Mouse (Mus musculus): ENCODE measurements around the gene Gm40193. TPM values are rescaled to one million over a fixed set of nuclear protein-coding genes. Genes with fewer than 3 reads are reported as not detected.

Gene Gm40193
- polyA plus RNA-seq, 1 experiment from 2014 or later = not detected

DNA sequence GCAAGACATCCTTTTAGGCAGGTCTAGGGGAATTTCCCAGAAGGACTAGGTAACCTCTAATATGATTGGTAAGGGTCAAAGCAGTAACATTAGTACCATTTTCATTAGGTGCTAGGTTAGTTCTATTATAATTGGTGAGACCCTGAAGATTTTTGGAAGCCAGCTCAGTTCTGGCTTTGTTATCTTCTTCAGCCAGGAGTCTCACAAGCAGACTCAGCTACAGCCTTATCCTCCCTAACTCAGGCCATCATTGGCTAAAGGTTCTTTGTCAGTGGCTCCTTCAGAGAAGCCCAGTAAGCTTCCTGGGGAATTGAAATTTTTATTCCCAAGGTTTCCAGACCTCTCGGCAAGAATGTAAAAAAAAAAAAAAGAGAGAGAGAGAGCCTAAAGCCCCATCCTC lies 14.3 kb downstream of the Gm40193 start:
- Histone ChIP-seq H3K9me3 (no peaks in the 10 kb centered on the region), H3K27me3 (replicated peaks) (0 out of 2 replicates have a peak, but pooled peaks cover 12% of the 10 kb centered on the region), H3K27ac (replicated peaks) (no peak overlapping the region), H3K4me1 (peaks cover 15% of the 10 kb centered on the region), H3K9ac (no peak overlapping the region), H3K36me3 (no peaks in the 10 kb centered on the region), H3K4me3 (no peak overlapping the region), H3K4me2 (no peak overlapping the region)
- 68% methylated on average over 1 of the region's 1 CpGs for WGBS
- ATAC-seq (ENCODE audit: extremely low read depth, insufficient number of reproducible peaks, low FRiP score, low TSS enrichment) = no peak

DNA sequence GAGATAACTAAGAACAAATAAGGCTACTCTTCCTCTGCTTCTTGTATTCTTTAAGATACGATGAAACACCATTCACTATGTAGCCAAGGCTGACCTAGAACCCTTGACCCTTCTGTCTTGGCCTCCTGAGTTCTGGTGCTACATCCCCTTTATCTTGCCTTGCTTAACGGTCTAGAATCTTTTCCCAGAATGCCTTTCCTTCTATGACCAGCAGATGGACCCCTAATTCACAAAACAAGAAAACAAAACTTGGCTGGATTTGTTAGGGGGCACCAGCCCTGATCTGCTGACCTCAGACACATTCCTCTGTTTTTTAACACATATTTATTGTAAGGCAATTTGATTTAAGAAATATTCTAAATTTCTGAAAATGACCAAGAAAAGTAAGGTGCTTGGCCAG lies 16.4 kb downstream of the Gm40193 start:
- no peak overlapping the region for H3K27ac ChIP-seq (replicated peaks)
- no peaks in the 10 kb centered on the region for H3K9me3 ChIP-seq
- 17% methylated on average over 2 of the region's 2 CpGs for WGBS
- H3K4me3 ChIP-seq = no peak overlapping the region
- 0 out of 2 replicates have a peak, but pooled peaks cover 12% of the 10 kb centered on the region for H3K27me3 ChIP-seq (replicated peaks)
- peaks cover 15% of the 10 kb centered on the region for H3K4me1 ChIP-seq
- no peak overlapping the region for H3K4me2 ChIP-seq
- no peaks in the 10 kb centered on the region for H3K36me3 ChIP-seq
- H3K9ac ChIP-seq = no peak overlapping the region
- no peak for ATAC-seq (ENCODE audit: extremely low read depth, insufficient number of reproducible peaks, low FRiP score, low TSS enrichment)

DNA sequence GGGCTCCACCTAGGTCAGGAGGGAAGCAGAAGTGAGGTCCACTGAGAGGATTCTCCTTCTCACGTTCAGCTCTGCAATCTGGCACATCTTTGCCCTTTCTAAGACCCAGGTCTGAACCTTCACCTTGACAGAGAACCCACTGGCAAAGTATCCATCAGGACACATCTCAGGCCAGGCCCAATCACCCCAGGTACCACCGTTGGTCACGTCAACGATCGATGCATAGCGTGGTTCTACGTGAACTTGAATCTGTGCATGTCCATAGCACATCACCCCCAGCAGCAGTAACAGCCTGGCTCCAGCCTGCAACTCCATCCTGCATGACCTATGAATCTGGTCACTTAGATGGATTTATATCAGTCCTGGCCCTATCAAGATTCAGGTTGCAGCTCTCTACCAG lies 18.5 kb downstream of the Gm40193 start, which contains the start of gene Vmo1:
TSS of gene Vmo1 (minus strand) at position 329 of the 400 bp plus-strand sequence.
- H3K27ac ChIP-seq (replicated peaks) = no peak within 1 kb of the TSS
- ATAC-seq (ENCODE audit: extremely low read depth, insufficient number of reproducible peaks, low FRiP score, low TSS enrichment) = no peak
- peaks cover 9% of the 10 kb centered on the region for H3K4me1 ChIP-seq
- WGBS = 83% methylated on average over 7 of the region's 7 CpGs
- H3K36me3 ChIP-seq = no peaks in the 10 kb centered on the region
- no peak within 1 kb of the TSS for H3K4me2 ChIP-seq
- H3K9me3 ChIP-seq = no peaks in the 10 kb centered on the region
- H3K9ac ChIP-seq = no peak within 1 kb of the TSS; the same call in 1 of the 2 replicates
- peaks cover 21% of the 10 kb centered on the region for H3K27me3 ChIP-seq (replicated peaks)
- H3K4me3 ChIP-seq = no peak within 1 kb of the TSS

DNA sequence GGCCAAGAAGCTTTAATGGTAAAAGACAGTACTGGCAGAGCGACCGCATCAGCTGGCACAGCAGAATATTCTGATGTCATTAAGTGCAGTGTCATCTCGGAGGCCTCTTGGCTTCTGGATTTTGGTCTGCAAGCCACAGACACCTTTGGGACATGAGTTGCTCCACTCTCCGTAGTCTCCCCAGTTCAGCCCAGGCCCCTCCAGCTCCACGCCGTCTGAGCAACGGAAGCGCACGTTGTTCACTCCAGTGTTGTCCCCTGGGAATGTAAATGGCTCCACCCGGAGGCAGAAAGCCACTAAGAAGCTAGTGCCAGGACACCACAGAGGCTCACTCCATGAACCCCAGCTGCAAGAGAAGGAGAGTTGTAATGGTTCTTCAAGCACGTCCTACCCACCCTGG lies 19.2 kb downstream of the Gm40193 start:
- 54% methylated on average over 11 of the region's 11 CpGs for WGBS
- Histone ChIP-seq H3K27me3 (replicated peaks) (peaks cover 23% of the 10 kb centered on the region), H3K9ac (no peak overlapping the region), H3K9me3 (no peaks in the 10 kb centered on the region), H3K36me3 (no peaks in the 10 kb centered on the region), H3K27ac (replicated peaks) (no peak overlapping the region), H3K4me2 (no peak overlapping the region), H3K4me1 (peaks cover 9% of the 10 kb centered on the region; the same call in 1 of the 2 replicates), H3K4me3 (no peak overlapping the region)
- ATAC-seq (ENCODE audit: extremely low read depth, insufficient number of reproducible peaks, low FRiP score, low TSS enrichment) = no peak

DNA sequence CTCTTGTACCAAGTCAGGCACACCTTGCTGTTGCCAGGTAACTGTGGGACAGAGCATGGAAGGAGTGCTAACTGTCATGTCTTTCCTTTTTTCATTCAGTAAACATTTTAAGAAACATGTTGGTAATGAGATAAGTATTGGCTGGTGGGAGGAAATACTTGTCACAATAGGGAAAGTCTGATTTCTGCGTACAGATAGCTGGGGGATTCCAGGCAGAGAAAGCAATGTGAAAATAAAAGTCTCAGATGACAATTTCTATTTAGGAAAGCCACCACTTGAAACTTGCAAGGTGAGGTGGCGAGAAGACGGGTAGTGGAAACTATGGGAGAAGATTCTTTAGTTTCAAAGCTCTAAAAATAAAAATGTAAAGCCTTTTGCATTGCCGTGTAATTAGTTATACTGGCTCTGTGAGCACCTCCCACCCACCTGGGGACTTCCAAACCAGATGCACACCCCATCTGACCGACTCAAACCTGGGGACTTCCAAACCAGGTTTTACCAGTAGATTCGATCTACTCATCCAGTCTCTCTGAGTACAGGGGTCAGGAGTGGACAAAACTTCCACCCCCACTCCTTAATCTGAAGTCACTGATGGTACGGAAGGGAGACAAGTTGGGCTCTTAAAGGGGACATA lies 19.9 kb downstream of the Gm40193 start:
- 65% methylated on average over 7 of the region's 7 CpGs for WGBS
- peaks cover 9% of the 10 kb centered on the region; the same call in 1 of the 2 replicates for H3K4me1 ChIP-seq

DNA sequence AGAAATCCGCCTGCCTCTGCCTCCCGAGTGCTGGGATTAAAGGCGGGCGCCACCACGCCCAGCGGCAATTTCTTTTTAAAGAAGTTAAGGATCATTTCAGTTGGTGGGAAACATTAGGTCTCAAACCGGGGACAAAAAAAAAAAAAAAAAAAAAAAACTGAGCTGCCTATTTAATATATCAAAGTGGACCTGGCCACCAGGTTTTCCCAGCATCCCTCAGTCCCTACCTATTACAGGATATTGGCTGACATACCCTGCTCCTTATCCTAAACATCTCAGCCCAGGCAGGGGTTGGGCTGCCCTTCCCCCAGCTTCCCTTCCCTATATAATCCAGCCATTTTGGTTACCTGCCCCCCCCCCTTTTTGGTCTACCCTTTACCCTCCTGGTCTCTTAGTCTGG lies 20.9 kb downstream of the Gm40193 start:
- H3K27me3 ChIP-seq (replicated peaks) = peaks cover 34% of the 10 kb centered on the region
- no peaks in the 10 kb centered on the region for H3K9me3 ChIP-seq
- no peak overlapping the region for H3K4me2 ChIP-seq
- no peak overlapping the region for H3K9ac ChIP-seq
- no peak overlapping the region for H3K27ac ChIP-seq (replicated peaks)
- WGBS = 85% methylated on average over 7 of the region's 7 CpGs
- H3K4me1 ChIP-seq = peaks cover 9% of the 10 kb centered on the region; the same call in 1 of the 2 replicates
- no peak overlapping the region for H3K4me3 ChIP-seq
- H3K36me3 ChIP-seq = no peaks in the 10 kb centered on the region
- ATAC-seq (ENCODE audit: extremely low read depth, insufficient number of reproducible peaks, low FRiP score, low TSS enrichment) = no peak

More for the DNA sequence above, 19.9 kb downstream of the Gm40193 start:
- H3K9me3 ChIP-seq = no peaks in the 10 kb centered on the region
- H3K9ac ChIP-seq = no peak overlapping the region
- no peak overlapping the region for H3K27ac ChIP-seq (replicated peaks)
- no peak overlapping the region for H3K4me2 ChIP-seq
- ATAC-seq (ENCODE audit: extremely low read depth, insufficient number of reproducible peaks, low FRiP score, low TSS enrichment) = no peak
- no peak overlapping the region for H3K4me3 ChIP-seq
- no peaks in the 10 kb centered on the region for H3K36me3 ChIP-seq
- H3K27me3 ChIP-seq (replicated peaks) = peaks cover 30% of the 10 kb centered on the region

DNA sequence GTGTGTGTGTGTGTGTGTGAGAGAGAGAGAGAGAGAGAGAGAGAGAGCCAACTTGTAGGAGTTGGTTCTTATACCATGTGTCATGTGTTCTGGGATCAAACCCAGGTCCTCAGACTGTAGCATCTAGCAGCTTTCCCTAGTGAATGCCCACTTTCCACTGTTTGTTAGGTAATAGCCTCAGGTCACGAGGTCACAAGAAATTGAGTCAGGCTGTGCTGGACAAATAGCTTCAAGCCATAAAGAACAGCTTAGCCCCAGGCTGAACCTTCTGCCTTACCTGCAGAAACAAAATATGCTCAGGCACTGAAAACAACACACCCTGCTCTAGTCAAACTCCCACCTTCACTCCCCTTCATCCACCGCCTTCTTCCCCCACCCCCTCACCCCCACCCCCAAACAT lies 21.5 kb downstream of the Gm40193 start:
- Histone ChIP-seq H3K9ac (no peak overlapping the region), H3K4me1 (peaks cover 9% of the 10 kb centered on the region; the same call in 1 of the 2 replicates), H3K9me3 (no peaks in the 10 kb centered on the region), H3K27ac (replicated peaks) (no peak overlapping the region), H3K4me3 (no peak overlapping the region), H3K4me2 (no peak overlapping the region), H3K36me3 (no peaks in the 10 kb centered on the region), H3K27me3 (replicated peaks) (peaks cover 34% of the 10 kb centered on the region)
- no peak for ATAC-seq (ENCODE audit: extremely low read depth, insufficient number of reproducible peaks, low FRiP score, low TSS enrichment)
- 70% methylated on average over 2 of the region's 2 CpGs for WGBS

DNA sequence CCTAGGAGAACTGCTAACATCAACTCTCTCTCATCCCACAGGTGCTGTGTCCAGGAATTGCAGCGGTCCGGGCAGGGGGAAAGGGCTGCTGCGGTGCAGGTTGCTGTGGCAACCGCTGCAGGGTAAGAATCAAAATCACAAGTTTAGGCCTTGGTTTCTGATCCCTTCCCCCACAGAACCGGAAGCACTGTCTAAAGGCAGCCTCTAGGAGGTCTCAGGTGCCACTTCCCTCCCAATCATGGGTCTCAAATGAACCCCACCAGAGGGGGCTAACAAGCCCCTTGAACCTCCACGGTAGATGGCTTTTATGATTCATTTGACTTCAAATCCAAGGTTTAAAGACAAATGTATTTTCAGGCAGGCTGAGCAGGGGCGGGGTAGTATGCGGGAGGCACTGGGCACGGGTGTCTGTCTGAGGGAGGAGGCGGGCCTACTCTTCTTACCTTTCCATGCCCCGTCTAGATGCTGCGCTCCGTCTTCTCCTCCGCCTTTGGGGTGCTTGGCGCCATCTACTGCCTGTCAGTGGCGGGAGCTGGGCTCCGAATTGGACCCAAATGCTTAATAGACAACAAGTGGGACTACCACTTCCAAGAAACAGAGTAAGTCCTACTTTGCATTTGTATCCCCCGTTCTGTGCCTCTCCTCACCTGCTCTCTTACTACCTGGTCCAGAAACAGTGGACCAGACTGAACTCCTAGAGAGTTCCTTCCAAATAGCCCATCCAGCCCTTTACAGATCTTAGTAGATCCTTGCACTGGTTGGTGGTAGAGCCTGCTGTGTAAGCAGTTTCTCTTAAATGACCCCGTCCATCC lies 22.8 kb downstream of the Gm40193 start:
- Histone ChIP-seq H3K4me1 (peaks cover 9% of the 10 kb centered on the region; the same call in 1 of the 2 replicates), H3K36me3 (no peaks in the 10 kb centered on the region), H3K27ac (replicated peaks) (no peak overlapping the region), H3K27me3 (replicated peaks) (peaks cover 42% of the 10 kb centered on the region), H3K9ac (peak overlapping the region; percentile 37; the same call in 1 of the 2 replicates), H3K4me2 (peak overlapping the region; percentile 40), H3K9me3 (no peaks in the 10 kb centered on the region), H3K4me3 (0 out of 2 replicates have a peak overlapping the region, but pooled peaks have one; percentile 14)
- WGBS = 10% methylated on average over 19 of the region's 19 CpGs
- ATAC-seq (ENCODE audit: extremely low read depth, insufficient number of reproducible peaks, low FRiP score, low TSS enrichment) = no peak

DNA sequence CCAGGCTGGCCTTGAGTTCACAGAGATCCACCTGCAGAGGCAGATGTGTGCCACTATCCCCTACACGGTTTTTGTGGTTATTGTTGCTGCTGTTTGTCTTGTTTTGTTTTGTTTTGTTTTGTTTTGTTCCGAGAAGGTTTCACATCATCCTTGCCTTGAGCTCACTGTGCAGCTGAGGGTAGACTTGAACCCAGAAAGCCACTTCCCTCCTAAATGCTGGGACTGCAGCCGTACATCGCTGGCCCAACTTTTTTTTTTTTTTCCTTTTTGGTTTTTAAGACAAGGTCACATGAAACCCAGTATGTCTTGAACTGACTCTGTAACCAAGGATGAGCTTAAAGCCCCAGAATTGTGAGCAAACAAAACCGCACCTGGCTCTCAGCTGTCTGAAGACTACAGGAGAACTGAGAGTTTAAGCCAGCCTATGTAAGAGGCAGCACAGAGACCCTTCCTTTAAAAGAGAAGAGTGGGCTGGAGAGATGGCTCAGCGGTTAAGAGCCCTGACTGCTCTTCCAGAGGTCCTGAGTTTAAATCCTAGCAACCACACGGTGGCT lies 25.7 kb downstream of the Gm40193 start:
- H3K4me3 ChIP-seq = no peak overlapping the region
- no peaks in the 10 kb centered on the region for H3K9me3 ChIP-seq
- H3K9ac ChIP-seq = no peak overlapping the region
- H3K4me1 ChIP-seq = peaks cover 9% of the 10 kb centered on the region; the same call in 1 of the 2 replicates
- no peak overlapping the region for H3K27ac ChIP-seq (replicated peaks)
- 67% methylated on average over 7 of the region's 7 CpGs for WGBS
- H3K27me3 ChIP-seq (replicated peaks) = peaks cover 49% of the 10 kb centered on the region
- no peak overlapping the region for H3K4me2 ChIP-seq
- no peaks in the 10 kb centered on the region for H3K36me3 ChIP-seq
- ATAC-seq (ENCODE audit: extremely low read depth, insufficient number of reproducible peaks, low FRiP score, low TSS enrichment) = no peak

DNA sequence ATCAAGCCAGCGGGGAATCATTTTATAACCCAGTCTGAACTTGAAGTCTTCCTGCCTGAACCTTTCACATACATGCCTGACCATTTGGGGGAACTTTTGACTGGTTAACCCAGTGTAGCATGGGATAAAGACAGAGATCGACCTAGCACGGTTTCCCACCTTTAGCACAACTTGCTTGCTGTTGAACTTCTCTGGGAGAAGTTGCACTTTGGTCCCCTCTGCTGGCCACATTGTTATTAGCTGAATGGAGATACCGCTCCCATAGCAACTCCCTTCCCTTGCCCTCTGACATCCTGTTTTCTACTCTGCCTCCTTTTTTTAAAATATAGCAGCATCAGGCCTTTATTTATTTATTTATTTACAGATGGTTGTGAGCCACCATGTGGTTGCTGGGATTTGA lies 26.4 kb downstream of the Gm40193 start:
- H3K36me3 ChIP-seq = no peaks in the 10 kb centered on the region
- H3K4me1 ChIP-seq = peaks cover 9% of the 10 kb centered on the region; the same call in 1 of the 2 replicates
- H3K27ac ChIP-seq (replicated peaks) = no peak overlapping the region
- no peak overlapping the region for H3K4me3 ChIP-seq
- WGBS = 22% methylated on average over 4 of the region's 4 CpGs
- no peaks in the 10 kb centered on the region for H3K9me3 ChIP-seq
- H3K4me2 ChIP-seq = peak overlapping the region; percentile 37; the same call in 1 of the 2 replicates
- ATAC-seq (ENCODE audit: extremely low read depth, insufficient number of reproducible peaks, low FRiP score, low TSS enrichment) = no peak
- H3K9ac ChIP-seq = no peak overlapping the region
- peaks cover 49% of the 10 kb centered on the region for H3K27me3 ChIP-seq (replicated peaks)

DNA sequence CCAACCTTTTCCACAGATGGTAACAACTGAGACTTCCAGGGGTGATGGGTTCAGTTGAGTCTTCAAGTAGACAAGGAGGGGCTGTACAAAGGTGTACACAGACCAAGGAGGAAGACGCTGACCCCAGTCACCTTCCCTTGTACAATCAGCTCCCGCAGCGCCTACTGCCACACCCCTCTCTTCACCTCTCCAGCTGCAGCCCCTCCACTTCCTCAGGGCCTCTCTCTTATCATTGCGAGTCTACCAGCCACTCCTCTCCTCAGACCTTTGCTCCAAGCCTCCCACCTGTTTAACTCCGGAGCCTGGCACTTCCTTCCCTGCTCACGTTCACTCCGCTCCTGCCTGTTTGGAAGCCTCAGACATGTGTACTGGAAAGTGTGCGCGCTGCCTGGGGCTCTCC lies 27.8 kb downstream of the Gm40193 start, which contains the start of gene Tm4sf5:
TSS of gene Tm4sf5 (plus strand) at position 275 of the 400 bp plus-strand sequence.
- 41% methylated on average over 9 of the region's 9 CpGs for WGBS
- no peak within 1 kb of the TSS for H3K4me3 ChIP-seq
- ATAC-seq (ENCODE audit: extremely low read depth, insufficient number of reproducible peaks, low FRiP score, low TSS enrichment) = no peak
- H3K4me2 ChIP-seq = no peak within 1 kb of the TSS
- H3K9ac ChIP-seq = no peak within 1 kb of the TSS
- H3K27me3 ChIP-seq (replicated peaks) = peaks cover 40% of the 10 kb centered on the region
- H3K27ac ChIP-seq (replicated peaks) = no peak within 1 kb of the TSS
- no peaks in the 10 kb centered on the region for H3K36me3 ChIP-seq
- H3K9me3 ChIP-seq = no peaks in the 10 kb centered on the region
- H3K4me1 ChIP-seq = peaks cover 3% of the 10 kb centered on the region; the same call in 1 of the 2 replicates

Measured in heart, embryonic 13.5 days (tissue).